Mouse (Mus musculus) midbrain, embryonic 13.5 days (tissue): ENCODE measurements around the gene Nacc1. TPM values are rescaled to one million over a fixed set of nuclear protein-coding genes. Genes with fewer than 3 reads are reported as not detected.
A peak's percentile ranks its signal among the peaks of the same experiment; 100 is the strongest.

Experiments
- ATAC-seq: fragments of 200-750 bp; cut with Nextera tagmentation; 2 replicates; pipeline ENCODE4 v1.8.0; 2017; ENCODE audit warnings: mild to moderate bottlenecking, moderate TSS enrichment, moderate library complexity
- H3K27ac ChIP-seq: fragments of 300-500 bp; sonication (generic); 2 replicates; pipeline ENCODE4 v1.5.1; 2015; ENCODE audit warnings: inconsistent platforms, mild to moderate bottlenecking, moderate library complexity
- H3K27me3 ChIP-seq: fragments of 300-500 bp; sonication (generic); 2 replicates; pipeline ENCODE4 v1.6.1; 2015; ENCODE audit warnings: mild to moderate bottlenecking, inconsistent platforms
- H3K36me3 ChIP-seq: fragments of 300-500 bp; sonication (generic); 2 replicates; pipeline ENCODE4 v1.6.1; 2015; ENCODE audit warnings: mild to moderate bottlenecking, inconsistent platforms
- H3K4me1 ChIP-seq: fragments of 300-500 bp; sonication (generic); replicated peaks from 2 replicates; pipeline ENCODE4 v1.6.1; 2015; ENCODE audit warnings: inconsistent platforms
- H3K4me2 ChIP-seq: fragments of 300-500 bp; sonication (generic); replicated peaks from 2 replicates; pipeline ENCODE4 v1.6.1; 2015; ENCODE audit warnings: moderate library complexity, mild to moderate bottlenecking, inconsistent platforms
- H3K4me3 ChIP-seq: fragments of 300-500 bp; sonication (generic); replicated peaks from 2 replicates; pipeline ENCODE4 v1.5.1; 2015; ENCODE audit warnings: mild to moderate bottlenecking, inconsistent platforms
- H3K9ac ChIP-seq: fragments of 300-500 bp; sonication (generic); replicated peaks from 2 replicates; pipeline ENCODE4 v1.6.1; 2015; ENCODE audit warnings: mild to moderate bottlenecking, inconsistent platforms
- H3K9me3 ChIP-seq: fragments of 300-500 bp; sonication (generic); 2 replicates; pipeline ENCODE4 v1.6.1; 2016; ENCODE audit warnings: mild to moderate bottlenecking, inconsistent platforms
- WGBS: fragments of 180-500 bp; shearing (Covaris S2); methylation state at CpG from one replicate; pipeline ENCODE4 v1.1.7; 2015; 5-methylcytosine and 5-hydroxymethylcytosine counted together
- polyA plus RNA-seq: library from polyadenylated mRNA; unstranded; fragments of >200 nt; fragmentation: Nextera tagmentation; extraction: Ambion mirVana; gene quantifications from 2 replicates; pipeline ENCODE4 v1.2.1, GENCODE M21; 2015

Gene Nacc1
- polyA plus RNA-seq, 1 experiment from 2014 or later, result 17.3 TPM

- H3K27me3 ChIP-seq, result peaks cover 11% of the 10 kb centered on the region; the same call in 1 of the 2 replicates
- no peaks in the 10 kb centered on the region for H3K36me3 ChIP-seq
- ATAC-seq, result no peak
- H3K4me2 ChIP-seq, result peak overlapping the region; percentile 88
- H3K4me3 ChIP-seq, result peak overlapping the region; percentile 73
- peak overlapping the region; percentile 82 for H3K9ac ChIP-seq
- WGBS, result 3% methylated on average over 33 of the region's 33 CpGs
- H3K27ac ChIP-seq, result peak overlapping the region; percentile 33
- no peaks in the 10 kb centered on the region for H3K9me3 ChIP-seq
- peaks cover 58% of the 10 kb centered on the region for H3K4me1 ChIP-seq
These were observed 27.5 kb downstream of the Nacc1 start for GRCm38 (mm10) chr8:84659936-84660818.

GRCm38 (mm10) chr8:84658951-84659350, 28.7 kb downstream of the Nacc1 start:
- no peak overlapping the region for H3K27ac ChIP-seq
- no peaks in the 10 kb centered on the region for H3K36me3 ChIP-seq
- no peaks in the 10 kb centered on the region for H3K9me3 ChIP-seq
- WGBS, result 41% methylated on average over 1 of the region's 1 CpGs
- H3K4me2 ChIP-seq, result peak overlapping the region; percentile 88; the same call in 1 of the 2 replicates
- peaks cover 63% of the 10 kb centered on the region for H3K4me1 ChIP-seq
- ATAC-seq, result no peak
- no peak overlapping the region for H3K9ac ChIP-seq
- H3K4me3 ChIP-seq, result no peak overlapping the region
- H3K27me3 ChIP-seq, result peaks cover 11% of the 10 kb centered on the region; the same call in 1 of the 2 replicates

GRCm38 (mm10) chr8:84657680-84658079, 30.0 kb downstream of the Nacc1 start:
- H3K4me1 ChIP-seq, result peaks cover 55% of the 10 kb centered on the region
- H3K9me3 ChIP-seq, result no peaks in the 10 kb centered on the region
- no peak overlapping the region for H3K4me3 ChIP-seq
- no peak overlapping the region for H3K4me2 ChIP-seq
- WGBS, result 48% methylated on average over 4 of the region's 4 CpGs
- no peak overlapping the region for H3K27ac ChIP-seq
- no peak for ATAC-seq
- H3K9ac ChIP-seq, result no peak overlapping the region
- no peaks in the 10 kb centered on the region for H3K36me3 ChIP-seq
- H3K27me3 ChIP-seq, result peaks cover 11% of the 10 kb centered on the region; the same call in 1 of the 2 replicates

GRCm38 (mm10) chr8:84657203-84657602, 30.5 kb downstream of the Nacc1 start:
- ATAC-seq, result no peak
- H3K9ac ChIP-seq, result no peak overlapping the region
- no peak overlapping the region; the same call in 1 of the 2 replicates for H3K27ac ChIP-seq

GRCm38 (mm10) chr8:84656641-84657126, 31.0 kb downstream of the Nacc1 start:
- H3K9me3 ChIP-seq, result no peaks in the 10 kb centered on the region
- 2% methylated on average over 23 of the region's 23 CpGs for WGBS
- H3K4me1 ChIP-seq, result peaks cover 48% of the 10 kb centered on the region
- H3K4me2 ChIP-seq, result peak overlapping the region; percentile 54
- peaks cover 11% of the 10 kb centered on the region; the same call in 1 of the 2 replicates for H3K27me3 ChIP-seq
- peak overlapping the region; percentile 27 for H3K4me3 ChIP-seq
- no peaks in the 10 kb centered on the region for H3K36me3 ChIP-seq
- peak overlapping the region; percentile 59; the same call in 1 of the 2 replicates for H3K27ac ChIP-seq
- peak overlapping the region; percentile 50 for H3K9ac ChIP-seq
- no peak for ATAC-seq

More at GRCm38 (mm10) chr8:84657203-84657602, 30.5 kb downstream of the Nacc1 start:
- Histone ChIP-seq H3K4me1 (peaks cover 53% of the 10 kb centered on the region), H3K4me3 (no peak overlapping the region), H3K36me3 (no peaks in the 10 kb centered on the region), H3K9me3 (no peaks in the 10 kb centered on the region), H3K4me2 (peak overlapping the region; percentile 54; the same call in 1 of the 2 replicates), H3K27me3 (peaks cover 11% of the 10 kb centered on the region; the same call in 1 of the 2 replicates)

- Histone ChIP-seq H3K4me3 (peak overlapping the region; percentile 27), H3K9ac (peak overlapping the region; percentile 50), H3K27me3 (peaks cover 11% of the 10 kb centered on the region; the same call in 1 of the 2 replicates), H3K4me2 (peak overlapping the region; percentile 54), H3K27ac (peak overlapping the region; percentile 59), H3K4me1 (peaks cover 42% of the 10 kb centered on the region), H3K9me3 (no peaks in the 10 kb centered on the region), H3K36me3 (no peaks in the 10 kb centered on the region)
- ATAC-seq, result peak; percentile 49
- under 1% methylated on average over 10 of the region's 10 CpGs for WGBS
These were observed 31.5 kb downstream of the Nacc1 start for GRCm38 (mm10) chr8:84656191-84656525.

GRCm38 (mm10) chr8:84655336-84656190, 32.1 kb downstream of the Nacc1 start:
- H3K9me3 ChIP-seq, result no peaks in the 10 kb centered on the region
- peak overlapping the region; percentile 54 for H3K4me2 ChIP-seq
- WGBS, result under 1% methylated on average over 14 of the region's 15 CpGs
- ATAC-seq, result peak; percentile 82
- peaks cover 11% of the 10 kb centered on the region; the same call in 1 of the 2 replicates for H3K27me3 ChIP-seq
- H3K27ac ChIP-seq, result peak overlapping the region; percentile 59
- peak overlapping the region; percentile 27 for H3K4me3 ChIP-seq
- peak overlapping the region; percentile 50 for H3K9ac ChIP-seq
- peaks cover 36% of the 10 kb centered on the region for H3K4me1 ChIP-seq
- no peaks in the 10 kb centered on the region for H3K36me3 ChIP-seq

GRCm38 (mm10) chr8:84654597-84654996, 33.1 kb downstream of the Nacc1 start:
- ATAC-seq, result no peak

GRCm38 (mm10) chr8:84653092-84653631, 34.5 kb downstream of the Nacc1 start:
- no peaks in the 10 kb centered on the region for H3K36me3 ChIP-seq
- 0 out of 2 replicates have a peak, but pooled peaks cover 3% of the 10 kb centered on the region for H3K27me3 ChIP-seq
- no peak overlapping the region for H3K27ac ChIP-seq
- peaks cover 28% of the 10 kb centered on the region for H3K4me1 ChIP-seq
- no peak overlapping the region for H3K4me2 ChIP-seq
- H3K4me3 ChIP-seq, result no peak overlapping the region
- 73% methylated on average over 9 of the region's 9 CpGs for WGBS
- no peak for ATAC-seq
- no peak overlapping the region for H3K9ac ChIP-seq
- no peaks in the 10 kb centered on the region for H3K9me3 ChIP-seq

More at GRCm38 (mm10) chr8:84654597-84654996, 33.1 kb downstream of the Nacc1 start:
- no peak overlapping the region for H3K9ac ChIP-seq
- H3K4me3 ChIP-seq, result no peak overlapping the region
- peaks cover 29% of the 10 kb centered on the region for H3K4me1 ChIP-seq
- H3K9me3 ChIP-seq, result no peaks in the 10 kb centered on the region
- WGBS, result 40% methylated on average over 4 of the region's 4 CpGs
- no peak overlapping the region for H3K4me2 ChIP-seq
- H3K27me3 ChIP-seq, result peaks cover 11% of the 10 kb centered on the region; the same call in 1 of the 2 replicates
- H3K36me3 ChIP-seq, result no peaks in the 10 kb centered on the region
- peak overlapping the region; percentile 59; the same call in 1 of the 2 replicates for H3K27ac ChIP-seq

- ATAC-seq, result no peak
These were observed 37.4 kb downstream of the Nacc1 start for GRCm38 (mm10) chr8:84650213-84650612.

GRCm38 (mm10) chr8:84647461-84647901, 40.2 kb downstream of the Nacc1 start:
- no peaks in the 10 kb centered on the region for H3K9me3 ChIP-seq
- peak overlapping the region; percentile 51 for H3K4me2 ChIP-seq
- H3K27ac ChIP-seq, result peak overlapping the region; percentile 10; the same call in 1 of the 2 replicates
- no peaks in the 10 kb centered on the region for H3K36me3 ChIP-seq
- no peaks in the 10 kb centered on the region for H3K27me3 ChIP-seq
- no peak overlapping the region for H3K9ac ChIP-seq
- H3K4me3 ChIP-seq, result peak overlapping the region; percentile 22
- peak; percentile 80 for ATAC-seq
- peaks cover 10% of the 10 kb centered on the region for H3K4me1 ChIP-seq
- WGBS, result 2% methylated on average over 14 of the region's 14 CpGs

More at GRCm38 (mm10) chr8:84650213-84650612, 37.4 kb downstream of the Nacc1 start:
- Histone ChIP-seq H3K4me2 (no peak overlapping the region), H3K27ac (peak overlapping the region; percentile 56; the same call in 1 of the 2 replicates), H3K4me1 (peaks cover 15% of the 10 kb centered on the region), H3K27me3 (no peaks in the 10 kb centered on the region), H3K9ac (no peak overlapping the region), H3K9me3 (no peaks in the 10 kb centered on the region), H3K4me3 (no peak overlapping the region), H3K36me3 (no peaks in the 10 kb centered on the region)
- WGBS, result 45% methylated on average over 3 of the region's 3 CpGs
